Mouse (Mus musculus): ENCODE results near the gene Ppp1r32. TPM values are rescaled to one million over a fixed set of nuclear protein-coding genes. Genes with fewer than 3 reads are reported as not detected.

The Ppp1r32 gene
- total RNA-seq, 1 experiment: 0.62 TPM

GRCm38 (mm10) chr19:10437521-10437920 lies 45.2 kb downstream of the Ppp1r32 start:
- in situ Hi-C loops (cut with MboI; ENCODE audit: low sequenced_read_pairs in 2 of 2, unreplicated experiment in 2 of 2): no loop called here
- no peaks in the 10 kb centered on the region for H3K4me1 ChIP-seq (ENCODE audit: control insufficient read depth in 2 of 2, insufficient read depth in 2 of 2, low read length in 2 of 2, poor library complexity in 1 of 2)
- no peak overlapping the region for H3K9ac ChIP-seq (ENCODE audit: insufficient read depth, low read depth, low read length, poor library complexity, severe bottlenecking)
- no peak overlapping the region for H3K27ac ChIP-seq (ENCODE audit: insufficient read depth, low read depth, low read length, poor library complexity, severe bottlenecking)
- no peaks in the 10 kb centered on the region; the same call in 1 of the 2 replicates for H3K36me3 ChIP-seq (ENCODE audit: control insufficient read depth, insufficient read depth, low read length, poor library complexity, severe bottlenecking)
- no peaks in the 10 kb centered on the region for H3K9me3 ChIP-seq (ENCODE audit: control insufficient read depth, insufficient read depth, low read depth, low read length)
- DNase-seq (ENCODE audit: low read depth, low spot score): no peak
- TF ChIP-seq CHD2 (IDR thresholded peaks at IDR 0.05; ENCODE audit: low read depth, low read length) (no peak), HCFC1 (IDR thresholded peaks at IDR 0.05; ENCODE audit: borderline replicate concordance, insufficient read depth, low read length) (no peak), MAFK (IDR thresholded peaks at IDR 0.05; ENCODE audit: insufficient read depth, low read depth, low read length) (no peak), ZNF384 (IDR thresholded peaks at IDR 0.05; ENCODE audit: low read depth, low read length) (no peak), ZC3H11A (IDR thresholded peaks at IDR 0.05; ENCODE audit: borderline replicate concordance, low read depth, low read length) (no peak)
- no peak overlapping the region for H3K4me3 ChIP-seq (ENCODE audit: insufficient read depth in 1 of 2, low read depth in 1 of 2, low read length in 2 of 2, poor library complexity in 1 of 2, severe bottlenecking in 1 of 2)

DNA sequence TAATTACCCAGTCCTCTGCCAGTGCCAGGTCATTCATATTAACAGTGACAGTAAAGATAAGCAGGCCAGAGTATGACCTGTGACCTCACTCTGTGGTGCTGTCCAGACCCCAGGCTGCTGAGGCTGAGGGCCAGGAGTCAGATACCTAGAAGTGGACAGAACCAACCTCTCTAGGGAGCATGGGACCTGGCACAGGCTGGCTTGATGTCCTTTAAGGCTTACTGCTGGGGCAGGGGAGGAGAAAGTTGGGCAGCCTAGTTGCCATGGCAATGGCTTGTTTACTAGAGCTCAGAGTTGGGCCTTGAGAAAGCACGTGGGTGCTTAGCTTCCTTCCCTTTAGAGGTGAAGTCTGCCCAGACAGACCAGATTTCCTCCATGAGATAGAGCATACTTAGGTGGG lies 46.0 kb downstream of the Ppp1r32 start:
- in situ Hi-C loops (cut with MboI; ENCODE audit: low sequenced_read_pairs in 2 of 2, unreplicated experiment in 2 of 2): no loop called here
- Histone ChIP-seq H3K4me3 (ENCODE audit: insufficient read depth in 1 of 2, low read depth in 1 of 2, low read length in 2 of 2, poor library complexity in 1 of 2, severe bottlenecking in 1 of 2) (no peak overlapping the region), H3K9ac (ENCODE audit: insufficient read depth, low read depth, low read length, poor library complexity, severe bottlenecking) (no peak overlapping the region), H3K9me3 (ENCODE audit: control insufficient read depth, insufficient read depth, low read depth, low read length) (no peaks in the 10 kb centered on the region), H3K4me1 (ENCODE audit: control insufficient read depth in 2 of 2, insufficient read depth in 2 of 2, low read length in 2 of 2, poor library complexity in 1 of 2) (no peaks in the 10 kb centered on the region), H3K27ac (ENCODE audit: insufficient read depth, low read depth, low read length, poor library complexity, severe bottlenecking) (no peak overlapping the region), H3K36me3 (ENCODE audit: control insufficient read depth, insufficient read depth, low read length, poor library complexity, severe bottlenecking) (no peaks in the 10 kb centered on the region; the same call in 1 of the 2 replicates)
- TF ChIP-seq ZNF384 (IDR thresholded peaks at IDR 0.05; ENCODE audit: low read depth, low read length) (no peak), HCFC1 (IDR thresholded peaks at IDR 0.05; ENCODE audit: borderline replicate concordance, insufficient read depth, low read length) (no peak), CHD2 (IDR thresholded peaks at IDR 0.05; ENCODE audit: low read depth, low read length) (no peak), MAFK (IDR thresholded peaks at IDR 0.05; ENCODE audit: insufficient read depth, low read depth, low read length) (no peak), ZC3H11A (IDR thresholded peaks at IDR 0.05; ENCODE audit: borderline replicate concordance, low read depth, low read length) (no peak)
- DNase-seq (ENCODE audit: low read depth, low spot score): no peak

GRCm38 (mm10) chr19:10435908-10436307 lies 46.8 kb downstream of the Ppp1r32 start:
- H3K9ac ChIP-seq (ENCODE audit: insufficient read depth, low read depth, low read length, poor library complexity, severe bottlenecking): no peak overlapping the region
- H3K4me1 ChIP-seq (ENCODE audit: control insufficient read depth in 2 of 2, insufficient read depth in 2 of 2, low read length in 2 of 2, poor library complexity in 1 of 2): no peaks in the 10 kb centered on the region; a peak in 1 of 4 replicates
- peak; percentile 70 for DNase-seq (ENCODE audit: low read depth, low spot score)
- no peaks in the 10 kb centered on the region for H3K9me3 ChIP-seq (ENCODE audit: control insufficient read depth, insufficient read depth, low read depth, low read length)
- no peak overlapping the region for H3K4me3 ChIP-seq (ENCODE audit: insufficient read depth in 1 of 2, low read depth in 1 of 2, low read length in 2 of 2, poor library complexity in 1 of 2, severe bottlenecking in 1 of 2)
- in situ Hi-C loops (cut with MboI; ENCODE audit: low sequenced_read_pairs in 2 of 2, unreplicated experiment in 2 of 2): no loop called here
- TF ChIP-seq HCFC1 (IDR thresholded peaks at IDR 0.05; ENCODE audit: borderline replicate concordance, insufficient read depth, low read length) (no peak), ZC3H11A (IDR thresholded peaks at IDR 0.05; ENCODE audit: borderline replicate concordance, low read depth, low read length) (0 out of 2 replicates have a peak, but pooled peaks have one; percentile 12), MAFK (IDR thresholded peaks at IDR 0.05; ENCODE audit: insufficient read depth, low read depth, low read length) (peak; percentile 95), ZNF384 (IDR thresholded peaks at IDR 0.05; ENCODE audit: low read depth, low read length) (no peak)
- H3K27ac ChIP-seq (ENCODE audit: insufficient read depth, low read depth, low read length, poor library complexity, severe bottlenecking): no peak overlapping the region
- no peaks in the 10 kb centered on the region; the same call in 1 of the 2 replicates for H3K36me3 ChIP-seq (ENCODE audit: control insufficient read depth, insufficient read depth, low read length, poor library complexity, severe bottlenecking)

DNA sequence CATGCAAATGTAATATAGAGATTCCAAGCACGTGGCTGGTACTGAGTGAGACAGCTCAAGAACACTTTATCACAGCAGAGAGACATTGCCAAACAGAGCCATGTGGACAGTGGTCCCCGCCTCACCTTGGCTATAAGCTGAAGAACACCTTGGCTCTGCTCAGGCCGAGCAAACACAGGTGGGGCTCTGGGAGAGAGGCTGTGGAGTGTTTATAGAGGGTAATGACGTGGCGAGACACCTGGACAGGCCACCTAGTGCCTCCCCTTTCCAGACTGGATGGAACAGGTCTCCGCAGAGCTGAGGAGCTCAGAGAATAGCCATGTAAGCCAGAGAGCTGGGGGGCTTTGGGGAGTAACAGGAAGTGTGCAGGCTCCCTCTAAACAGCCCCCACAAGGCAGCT lies 47.8 kb downstream of the Ppp1r32 start:
- in situ Hi-C loops (cut with MboI; ENCODE audit: low sequenced_read_pairs in 2 of 2, unreplicated experiment in 2 of 2): no loop called here
- no peak overlapping the region for H3K9ac ChIP-seq (ENCODE audit: insufficient read depth, low read depth, low read length, poor library complexity, severe bottlenecking)
- no peak overlapping the region for H3K27ac ChIP-seq (ENCODE audit: insufficient read depth, low read depth, low read length, poor library complexity, severe bottlenecking)
- no peaks in the 10 kb centered on the region for H3K9me3 ChIP-seq (ENCODE audit: control insufficient read depth, insufficient read depth, low read depth, low read length)
- H3K4me3 ChIP-seq (ENCODE audit: insufficient read depth in 1 of 2, low read depth in 1 of 2, low read length in 2 of 2, poor library complexity in 1 of 2, severe bottlenecking in 1 of 2): no peak overlapping the region
- no peaks in the 10 kb centered on the region; the same call in 1 of the 2 replicates for H3K36me3 ChIP-seq (ENCODE audit: control insufficient read depth, insufficient read depth, low read length, poor library complexity, severe bottlenecking)
- no peaks in the 10 kb centered on the region; a peak in 1 of 4 replicates for H3K4me1 ChIP-seq (ENCODE audit: control insufficient read depth in 2 of 2, insufficient read depth in 2 of 2, low read length in 2 of 2, poor library complexity in 1 of 2)
- no peak for DNase-seq (ENCODE audit: low read depth, low spot score)
- TF ChIP-seq CHD2 (IDR thresholded peaks at IDR 0.05; ENCODE audit: low read depth, low read length): no peak
- TF ChIP-seq ZC3H11A (IDR thresholded peaks at IDR 0.05; ENCODE audit: borderline replicate concordance, low read depth, low read length): no peak
- TF ChIP-seq ZNF384 (IDR thresholded peaks at IDR 0.05; ENCODE audit: low read depth, low read length): no peak
- TF ChIP-seq MAFK (IDR thresholded peaks at IDR 0.05; ENCODE audit: insufficient read depth, low read depth, low read length): no peak
- TF ChIP-seq HCFC1 (IDR thresholded peaks at IDR 0.05; ENCODE audit: borderline replicate concordance, insufficient read depth, low read length): no peak

Data from ES-E14 (cell line).